Mouse (Mus musculus) liver, embryonic 14.5 days (tissue): ENCODE measurements at regions not wholly inside any gene's neighbourhood (a gene's known extent, or its start where the extent isn't known, plus 50 kb on each side); places are given as distances from the start of the nearest gene placed in this dataset.
"Not testable (repeated sequence)": the region's sequence is repeated elsewhere in the genome, so short reads cannot be mapped to it uniquely, and the experiment has no call there.

ENCODE experiments used
- ATAC-seq: fragments of 200-750 bp; cut with Nextera tagmentation; 2 replicates; pipeline ENCODE4 v1.8.0; 2017; ENCODE audit warnings: moderate number of reproducible peaks, mild to moderate bottlenecking, moderate library complexity; ENCODE audit not compliant: insufficient read depth
- DNase-seq, 3 experiments: peaks; one replicate each; pipeline ENCODE4 v3.0.0-alpha.2; 2012 to 2013; ENCODE audit warnings: low read depth in 3 of 3, low spot score in 3 of 3
- H3K27ac ChIP-seq: fragments of 300-500 bp; sonication (generic); 2 replicates; pipeline ENCODE4 v1.5.1; 2014; ENCODE audit warnings: moderate library complexity, mild to moderate bottlenecking, control low read depth, inconsistent platforms
- H3K27me3 ChIP-seq: fragments of 300-500 bp; sonication (generic); 2 replicates; pipeline ENCODE4 v1.6.1; 2014; ENCODE audit warnings: mild to moderate bottlenecking, low read length, moderate library complexity; ENCODE audit not compliant: control insufficient read depth, insufficient read depth
- H3K36me3 ChIP-seq: fragments of 300-500 bp; sonication (generic); replicated peaks from 2 replicates; pipeline ENCODE4 v1.6.1; 2014; ENCODE audit warnings: low read depth; ENCODE audit not compliant: control insufficient read depth, insufficient read depth
- H3K4me1 ChIP-seq, 2 experiments: fragments of 200-500 bp in 1 of 2; fragments of 300-500 bp in 1 of 2; sonication (generic) in 1 of 2; replicated peaks; 2 replicates each; pipeline ENCODE4 v1.6.1; 2012 to 2014; ENCODE audit warnings: antibody characterized with exemption in 1 of 2, inconsistent platforms in 1 of 2, low read length in 1 of 2; ENCODE audit not compliant: control insufficient read depth in 2 of 2, insufficient read depth in 2 of 2
- H3K4me2 ChIP-seq: fragments of 300-500 bp; sonication (generic); 2 replicates; pipeline ENCODE4 v1.6.1; 2014; ENCODE audit warnings: low read depth, mild to moderate bottlenecking, control low read depth, moderate library complexity
- H3K4me3 ChIP-seq, 2 experiments: fragments of 200-500 bp in 1 of 2; fragments of 300-500 bp in 1 of 2; sonication (generic) in 1 of 2; 2 replicates each; pipeline ENCODE4 v1.5.1; 2012 to 2014; ENCODE audit warnings: low read depth in 2 of 2, low read length in 2 of 2, mild to moderate bottlenecking in 2 of 2, control low read depth in 1 of 2, inconsistent platforms in 1 of 2, moderate library complexity in 1 of 2; ENCODE audit not compliant: insufficient read depth in 1 of 2
- H3K9ac ChIP-seq: fragments of 300-500 bp; sonication (generic); replicated peaks from 2 replicates; pipeline ENCODE4 v1.6.1; 2014; ENCODE audit warnings: mild to moderate bottlenecking, control low read depth, moderate library complexity
- H3K9me3 ChIP-seq: fragments of 300-500 bp; sonication (generic); 2 replicates; pipeline ENCODE4 v1.6.1; 2016; ENCODE audit warnings: low read length, mixed read lengths; ENCODE audit not compliant: control insufficient read depth
- CTCF ChIP-seq: IDR thresholded peaks from 2 replicates; pipeline ENCODE4 v1.5.1; 2016; ENCODE audit warnings: antibody characterized with exemption, low read depth, control low read depth
- EP300 ChIP-seq: IDR thresholded peaks from 2 replicates; pipeline ENCODE4 v1.6.1; 2016; ENCODE audit warnings: antibody characterized with exemption, low read depth
- WGBS: fragments of 180-500 bp; shearing (Covaris S2); extraction: QIAGEN DNeasy Blood & Tissue Kit; methylation state at CpG from one replicate; pipeline ENCODE4 v1.1.7; 2014; ENCODE audit not compliant: insufficient replicate concordance; 5-methylcytosine and 5-hydroxymethylcytosine counted together

DNA sequence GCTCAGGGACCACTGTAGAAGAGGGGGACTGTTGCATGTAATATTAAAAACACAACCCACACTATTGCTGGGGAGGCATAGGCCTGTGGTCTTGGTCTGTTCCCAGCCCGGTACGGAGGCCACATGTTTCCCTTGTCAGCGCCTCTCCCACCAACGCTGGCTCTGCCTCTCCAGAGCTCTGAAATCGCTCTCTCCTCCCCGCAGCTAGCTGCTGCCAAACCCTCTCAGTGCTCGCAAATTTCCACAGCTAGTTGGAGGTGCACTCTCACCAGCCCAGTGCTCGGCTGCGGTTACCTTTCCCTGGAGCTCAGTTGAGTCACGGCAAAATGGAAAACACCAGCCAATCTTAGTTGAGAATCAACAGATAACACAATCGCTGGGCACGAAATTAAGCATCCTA is 402.9 kb downstream of the Ptpru start:
- WGBS, result 66% methylated on average over 12 of the region's 12 CpGs
- ATAC-seq, result no peak
- Histone ChIP-seq H3K36me3 (no peaks in the 10 kb centered on the region), H3K4me2 (no peak overlapping the region), H3K4me1 (no peaks in the 10 kb centered on the region), H3K27me3 (no peaks in the 10 kb centered on the region), H3K4me3 (no peak overlapping the region), H3K9ac (no peak overlapping the region), H3K27ac (no peak overlapping the region), H3K9me3 (no peaks in the 10 kb centered on the region)
- DNase-seq, result no peak
- no peak for TF ChIP-seq EP300

DNA sequence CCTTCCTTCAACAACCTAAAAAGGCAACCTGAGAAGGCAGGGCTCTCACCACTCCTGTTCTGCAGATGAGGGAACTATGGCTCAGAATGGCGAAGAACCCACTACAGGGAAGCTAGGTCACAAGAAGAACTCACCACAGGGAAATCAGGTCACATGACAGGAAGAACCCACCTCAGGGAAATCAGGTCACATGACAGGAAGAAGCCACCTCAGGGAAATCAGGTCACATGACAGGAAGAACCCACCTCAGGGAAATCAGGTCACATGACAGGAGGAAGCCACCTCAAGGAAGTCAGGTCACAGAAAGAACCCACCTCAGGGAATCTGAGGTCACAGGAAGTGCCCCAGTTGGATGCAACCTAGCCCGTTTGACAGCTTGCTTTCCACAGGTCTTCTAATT is 399.7 kb downstream of the Ptpru start:
- H3K4me2 ChIP-seq, result no peak overlapping the region
- no peak for TF ChIP-seq EP300
- no peak for TF ChIP-seq CTCF

DNA sequence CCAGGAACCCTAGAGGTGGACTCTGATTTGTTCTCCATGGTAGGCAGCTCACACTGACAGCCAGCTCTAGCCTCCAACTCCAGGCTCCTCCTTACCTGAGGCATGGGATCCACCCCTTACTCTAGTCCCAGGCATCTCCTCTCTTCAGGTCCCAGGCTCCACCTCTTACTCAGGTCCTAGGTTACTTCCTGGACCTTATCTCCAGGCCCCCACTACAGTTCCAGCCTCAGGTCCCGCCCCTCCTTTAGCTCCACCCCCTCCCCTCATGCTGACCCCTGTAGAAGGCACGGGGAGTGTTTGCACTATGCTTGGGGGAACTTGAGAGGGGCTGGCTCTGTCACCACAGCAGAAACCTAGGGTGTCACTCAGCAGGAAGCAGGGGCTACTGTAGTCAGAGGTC is 399.2 kb downstream of the Ptpru start:
- Histone ChIP-seq H3K36me3 (no peaks in the 10 kb centered on the region), H3K9ac (no peak overlapping the region), H3K27me3 (no peaks in the 10 kb centered on the region), H3K4me2 (no peak overlapping the region), H3K4me3 (no peak overlapping the region), H3K9me3 (no peaks in the 10 kb centered on the region), H3K27ac (no peak overlapping the region), H3K4me1 (no peaks in the 10 kb centered on the region)
- DNase-seq (no peak), ATAC-seq (no peak)
- TF ChIP-seq EP300, result no peak
- no peak for TF ChIP-seq CTCF
- 14% methylated on average over 2 of the region's 2 CpGs for WGBS

More for the DNA sequence above, 399.7 kb downstream of the Ptpru start:
- WGBS, result 40% methylated on average over 2 of the region's 2 CpGs
- no peak for ATAC-seq
- Histone ChIP-seq H3K27me3 (no peaks in the 10 kb centered on the region), H3K9ac (no peak overlapping the region), H3K36me3 (no peaks in the 10 kb centered on the region), H3K4me3 (no peak overlapping the region), H3K9me3 (no peaks in the 10 kb centered on the region), H3K4me1 (no peaks in the 10 kb centered on the region), H3K27ac (no peak overlapping the region)
- no peak for DNase-seq

DNA sequence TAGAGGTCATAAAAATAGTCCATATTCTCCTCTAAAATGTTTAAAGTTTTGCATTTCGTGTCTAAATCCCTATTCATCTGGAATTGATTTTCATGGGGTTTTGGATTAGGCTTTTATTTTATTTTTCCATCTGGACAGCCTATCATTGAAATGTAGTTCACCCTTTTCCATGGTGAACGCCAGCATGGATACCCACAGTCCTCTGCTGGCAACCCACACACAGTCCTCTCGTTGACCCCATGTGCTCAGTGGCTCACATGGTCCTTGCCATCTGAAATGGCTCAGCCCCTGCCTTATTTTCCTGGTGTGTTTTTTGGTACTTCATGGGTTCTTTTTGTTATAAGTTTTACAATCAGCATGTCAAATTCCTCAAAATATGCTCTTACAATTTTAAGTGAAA is 397.2 kb downstream of the Ptpru start:
- no peak for ATAC-seq
- Histone ChIP-seq H3K36me3 (no peaks in the 10 kb centered on the region), H3K9ac (no peak overlapping the region), H3K4me3 (no peak overlapping the region), H3K4me1 (no peaks in the 10 kb centered on the region), H3K27me3 (no peaks in the 10 kb centered on the region), H3K4me2 (no peak overlapping the region), H3K9me3 (no peaks in the 10 kb centered on the region), H3K27ac (no peak overlapping the region)
- WGBS, result 54% methylated on average over 3 of the region's 3 CpGs
- no peak for TF ChIP-seq CTCF
- DNase-seq, result no peak

DNA sequence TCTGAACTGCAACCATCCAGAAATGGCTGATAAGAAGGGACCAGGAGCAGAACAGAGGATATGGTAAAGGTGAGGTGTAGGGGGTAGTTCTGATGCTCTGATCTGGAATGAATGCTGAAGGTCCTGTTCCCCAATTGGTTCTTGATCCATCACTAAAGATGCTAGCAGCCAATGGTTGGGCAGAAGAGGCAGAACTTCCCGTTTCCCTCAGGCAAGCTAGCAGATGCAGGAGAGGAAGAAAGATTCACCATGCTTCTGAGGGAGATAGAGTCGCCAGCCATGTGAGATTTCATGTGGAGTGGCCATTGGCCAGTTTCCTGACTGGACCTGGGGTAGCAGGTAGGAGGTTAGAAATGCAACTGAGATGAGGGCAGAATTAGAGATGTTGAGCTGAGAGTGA is 394.6 kb downstream of the Ptpru start:
- Histone ChIP-seq H3K36me3 (no peaks in the 10 kb centered on the region), H3K9ac (no peak overlapping the region), H3K4me1 (no peaks in the 10 kb centered on the region), H3K4me2 (no peak overlapping the region), H3K27me3 (no peaks in the 10 kb centered on the region), H3K9me3 (no peaks in the 10 kb centered on the region), H3K4me3 (no peak overlapping the region), H3K27ac (no peak overlapping the region)
- DNase-seq (no peak), ATAC-seq (no peak)
- TF ChIP-seq EP300, result no peak
- no peak for TF ChIP-seq CTCF
- 22% methylated on average over 2 of the region's 2 CpGs for WGBS

DNA sequence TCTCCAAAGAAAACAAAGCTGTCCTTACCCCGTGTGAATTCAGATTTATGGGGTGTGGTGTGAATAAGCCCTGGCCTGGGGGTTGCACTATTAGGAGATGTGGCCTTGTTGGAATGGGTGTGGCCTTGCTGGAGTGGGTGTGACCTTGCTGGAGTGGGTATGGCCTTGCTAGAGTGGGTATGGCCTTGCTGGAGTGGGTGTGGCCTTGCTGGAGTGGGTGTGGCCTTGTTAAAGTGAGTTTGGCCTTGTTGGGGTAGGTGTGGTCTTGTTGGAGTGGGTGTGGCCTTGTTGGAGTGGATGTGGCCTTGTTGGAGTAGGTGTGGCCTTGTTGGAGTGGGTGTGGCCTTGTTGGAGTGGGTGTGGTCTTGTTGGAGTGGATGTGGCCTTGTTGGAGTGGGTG is 387.8 kb downstream of the Ptpru start:
- H3K4me2 ChIP-seq, H3K4me3 ChIP-seq, H3K4me1 ChIP-seq, H3K27ac ChIP-seq, H3K36me3 ChIP-seq, H3K9ac ChIP-seq, ATAC-seq, H3K9me3 ChIP-seq, H3K27me3 ChIP-seq, DNase-seq: not testable (repeated sequence)
- 38% methylated on average over 1 of the region's 1 CpGs for WGBS
